Mouse (Mus musculus) liver, embryonic 12.5 days (tissue): Measurements from ENCODE around the gene Nek3. TPM values are rescaled to one million over a fixed set of nuclear protein-coding genes. Genes with fewer than 3 reads are reported as not detected.

Experiments used
- polyA plus RNA-seq: library from polyadenylated mRNA; unstranded; fragments of >200 nt; fragmentation: Nextera tagmentation; extraction: Ambion mirVana; gene quantifications from 2 replicates; pipeline ENCODE4 v1.2.1, GENCODE M21; 2016

Nek3 gene
- polyA plus RNA-seq, 1 experiment from 2014 or later, result 2.3 TPM

Other genes starting within 250 kb of the Nek3 start
- not detected in 2 replicates for gene Defb15, start 233.7 kb downstream of the Nek3 start, polyA plus RNA-seq
- gene Defb35, start 228.1 kb downstream of the Nek3 start, polyA plus RNA-seq, result not detected in 2 replicates
- not detected in 2 replicates for gene Defb13, start 219.7 kb downstream of the Nek3 start, polyA plus RNA-seq
- not detected in 2 replicates for gene Fam90a1a, start 207.7 kb downstream of the Nek3 start, polyA plus RNA-seq
- gene Ccdc70, start 196.7 kb downstream of the Nek3 start, polyA plus RNA-seq, result not detected in 2 replicates
- 14.3 and 15.8 TPM in 2 replicates for gene Atp7b, start 106.1 kb downstream of the Nek3 start, polyA plus RNA-seq
- gene Alg11, start 105.7 kb downstream of the Nek3 start, polyA plus RNA-seq, result 15.1 and 15.2 TPM in 2 replicates
- gene Nek5, start 41.4 kb downstream of the Nek3 start, polyA plus RNA-seq, result not detected in 2 replicates
- gene Ckap2, start 19.4 kb upstream of the Nek3 start, polyA plus RNA-seq, result 27.3 and 28.4 TPM in 2 replicates
- 13.4 and 13.9 TPM in 2 replicates for gene Vps36, start 26.4 kb upstream of the Nek3 start, polyA plus RNA-seq
- 4.2 and 4.5 TPM in 2 replicates for gene Thsd1, start 60.9 kb upstream of the Nek3 start, polyA plus RNA-seq
- gene Tpte, start 117.0 kb upstream of the Nek3 start, polyA plus RNA-seq, result not detected in 2 replicates
- gene Slc25a15, start 232.2 kb upstream of the Nek3 start, polyA plus RNA-seq, result 27.4 and 29.2 TPM in 2 replicates
- gene Mrps31, start 244.9 kb upstream of the Nek3 start, polyA plus RNA-seq, result 33.7 and 35.1 TPM in 2 replicates